Mouse (Mus musculus): ENCODE data around the gene Ntrk2.

- TF ChIP-seq POLR2A (IDR thresholded peaks at IDR 0.05; ENCODE audit: low read depth, low read length) = no peak
- TF ChIP-seq CTCF (IDR thresholded peaks at IDR 0.05; ENCODE audit: extremely low read depth, insufficient read length, insufficient replicate concordance, low read depth, low read length) = no peak
Measured at GRCm38 (mm10) chr13:59080468-59080867, 274.1 kb downstream of the Ntrk2 start.
